Mouse (Mus musculus) MEL (cell line): ENCODE results near the gene Ubtd2. TPM values are rescaled to one million over a fixed set of nuclear protein-coding genes. Genes with fewer than 3 reads are reported as not detected.
A peak's percentile ranks its signal among the peaks of the same experiment; 100 is the strongest.

ENCODE experiments used
- DNase-seq: peaks from one replicate; pipeline ENCODE4 v3.0.0; 2011; ENCODE audit warnings: low read depth, low spot score
- H3K27ac ChIP-seq: 2 replicates; pipeline ENCODE4 v1.5.1; 2012; ENCODE audit warnings: low read depth, mild to moderate bottlenecking, control low read depth, low read length, moderate library complexity; ENCODE audit not compliant: control insufficient read depth
- H3K27me3 ChIP-seq, 2 experiments: fragments of 150-350 bp in 1 of 2; sonication (generic) in 1 of 2; 2 replicates each; pipeline ENCODE4 v1.6.1; 2012; ENCODE audit warnings: low read length in 2 of 2, mild to moderate bottlenecking in 2 of 2, improper control_type of control experiment in 1 of 2, moderate library complexity in 1 of 2; ENCODE audit not compliant: insufficient read depth in 2 of 2, control insufficient read depth in 1 of 2
- H3K36me3 ChIP-seq, 2 experiments: 2 replicates each; pipeline ENCODE4 v1.6.1; 2012 to 2014; ENCODE audit warnings: low read length in 2 of 2, improper control_type of control experiment in 1 of 2, inconsistent platforms in 1 of 2, mild to moderate bottlenecking in 1 of 2; ENCODE audit not compliant: insufficient read depth in 2 of 2, control insufficient read depth in 1 of 2
- H3K4me1 ChIP-seq, 2 experiments: fragments of 150-350 bp in 1 of 2; sonication (generic) in 1 of 2; 2 replicates each; pipeline ENCODE4 v1.6.1; 2012; ENCODE audit warnings: low read length in 2 of 2, improper control_type of control experiment in 1 of 2, mild to moderate bottlenecking in 1 of 2; ENCODE audit not compliant: insufficient read depth in 2 of 2, control insufficient read depth in 1 of 2
- H3K4me3 ChIP-seq, 2 experiments: fragments of 150-350 bp in 1 of 2; sonication (generic) in 1 of 2; 2 replicates each; pipeline ENCODE4 v1.5.1; 2012; ENCODE audit warnings: low read depth in 2 of 2, low read length in 2 of 2, mild to moderate bottlenecking in 2 of 2, moderate library complexity in 2 of 2, control low read depth in 1 of 2, improper control_type of control experiment in 1 of 2; ENCODE audit not compliant: control insufficient read depth in 1 of 2, insufficient read depth in 1 of 2
- H3K79me2 ChIP-seq: 2 replicates; pipeline ENCODE4 v1.6.1; 2012; ENCODE audit warnings: mild to moderate bottlenecking, low read length, moderate library complexity; ENCODE audit not compliant: control insufficient read depth, poor library complexity, insufficient read depth
- H3K9ac ChIP-seq: 2 replicates; pipeline ENCODE4 v1.6.1; 2012; ENCODE audit warnings: low read depth, mild to moderate bottlenecking, control low read depth, low read length, moderate library complexity; ENCODE audit not compliant: control insufficient read depth, poor library complexity, severe bottlenecking
- H3K9me3 ChIP-seq: fragments of 150-350 bp; sonication (generic); replicated peaks from 2 replicates; pipeline ENCODE4 v1.6.1; 2012; ENCODE audit warnings: mild to moderate bottlenecking, low read length, improper control_type of control experiment, moderate library complexity; ENCODE audit not compliant: insufficient read depth
- BHLHE40 ChIP-seq: IDR thresholded peaks from 2 replicates; pipeline ENCODE4 v1.6.1; 2012; ENCODE audit warnings: low read depth, mild to moderate bottlenecking, inconsistent platforms, low read length, improper control_type of control experiment, borderline replicate concordance
- CHD1 ChIP-seq: IDR thresholded peaks from 2 replicates; pipeline ENCODE4 v1.6.1; 2012; ENCODE audit warnings: low read depth, mild to moderate bottlenecking, inconsistent platforms, low read length, improper control_type of control experiment
- CHD2 ChIP-seq: IDR thresholded peaks from 2 replicates; pipeline ENCODE4 v1.6.1; 2011; ENCODE audit warnings: low read length, improper control_type of control experiment
- CTCF ChIP-seq, 3 experiments: IDR thresholded peaks in 2 of 3; conservative IDR thresholded peaks in 1 of 3; 2 replicates each; pipeline ENCODE4 v1.5.1; 2011 to 2012; ENCODE audit warnings: low read length in 3 of 3, low read depth in 2 of 3, mild to moderate bottlenecking in 2 of 3, improper control_type of control experiment in 1 of 3, inconsistent platforms in 1 of 3, mixed read lengths in 1 of 3, moderate library complexity in 1 of 3; ENCODE audit not compliant: control insufficient read depth in 1 of 3, insufficient read depth in 1 of 3, poor library complexity in 1 of 3, severe bottlenecking in 1 of 3
- E2F4 ChIP-seq: IDR thresholded peaks from 2 replicates; pipeline ENCODE4 v1.6.1; 2011; ENCODE audit warnings: low read depth, low read length, improper control_type of control experiment, borderline replicate concordance
- ELF1 ChIP-seq: IDR thresholded peaks from 2 replicates; pipeline ENCODE4 v1.6.1; 2014; ENCODE audit warnings: low read depth, mild to moderate bottlenecking, inconsistent platforms, low read length, improper control_type of control experiment, moderate library complexity
- EP300 ChIP-seq, 2 experiments: IDR thresholded peaks; 2 replicates each; pipeline ENCODE4 v1.6.1; 2011; ENCODE audit warnings: improper control_type of control experiment in 2 of 2, low read length in 2 of 2, low read depth in 1 of 2, mild to moderate bottlenecking in 1 of 2
- ETS1 ChIP-seq: IDR thresholded peaks from 2 replicates; pipeline ENCODE4 v1.6.1; 2012; ENCODE audit warnings: low read depth, mild to moderate bottlenecking, inconsistent platforms, low read length, improper control_type of control experiment, moderate library complexity
- GABPA ChIP-seq: IDR thresholded peaks from 2 replicates; pipeline ENCODE4 v1.6.1; 2012; ENCODE audit warnings: low read depth, mild to moderate bottlenecking, inconsistent platforms, low read length, improper control_type of control experiment, moderate library complexity
- GATA1 ChIP-seq: IDR thresholded peaks from 2 replicates; pipeline ENCODE4 v1.6.1; 2011; ENCODE audit warnings: low read depth, low read length, improper control_type of control experiment
- MAFK ChIP-seq: IDR thresholded peaks from 2 replicates; pipeline ENCODE4 v1.6.1; 2011; ENCODE audit warnings: low read depth, mild to moderate bottlenecking, low read length, improper control_type of control experiment, borderline replicate concordance
- MAX ChIP-seq: IDR thresholded peaks from 2 replicates; pipeline ENCODE4 v1.6.1; 2011; ENCODE audit warnings: low read length, improper control_type of control experiment
- MAZ ChIP-seq: IDR thresholded peaks from 2 replicates; pipeline ENCODE4 v1.6.1; 2012; ENCODE audit warnings: low read depth, mild to moderate bottlenecking, inconsistent platforms, low read length, improper control_type of control experiment
- MXI1 ChIP-seq: IDR thresholded peaks from 2 replicates; pipeline ENCODE4 v1.6.1; 2011; ENCODE audit warnings: mild to moderate bottlenecking, low read depth, low read length, improper control_type of control experiment
- MYB ChIP-seq: IDR thresholded peaks from 2 replicates; pipeline ENCODE4 v1.6.1; 2011; ENCODE audit warnings: mild to moderate bottlenecking, low read depth, low read length, improper control_type of control experiment
- MYC ChIP-seq: IDR thresholded peaks from 2 replicates; pipeline ENCODE4 v1.6.1; 2011; ENCODE audit warnings: low read depth, mild to moderate bottlenecking, low read length, improper control_type of control experiment, moderate library complexity
- NELFE ChIP-seq: IDR thresholded peaks from 2 replicates; pipeline ENCODE4 v1.6.1; 2011; ENCODE audit warnings: low read depth, low read length, improper control_type of control experiment
- POLR2AphosphoS2 ChIP-seq: IDR thresholded peaks from 2 replicates; pipeline ENCODE4 v1.6.1; 2011; ENCODE audit warnings: low read length, improper control_type of control experiment
- POLR2AphosphoS5 ChIP-seq: IDR thresholded peaks from 2 replicates; pipeline ENCODE4 v1.6.1; 2012; ENCODE audit warnings: low read depth, borderline replicate concordance, mild to moderate bottlenecking, inconsistent platforms, low read length, moderate library complexity, mixed read lengths
- RAD21 ChIP-seq: IDR thresholded peaks from 2 replicates; pipeline ENCODE4 v1.6.1; 2011; ENCODE audit warnings: mild to moderate bottlenecking, low read depth, low read length, improper control_type of control experiment
- RCOR1 ChIP-seq: IDR thresholded peaks from 2 replicates; pipeline ENCODE4 v1.6.1; 2012; ENCODE audit warnings: low read depth, mild to moderate bottlenecking, inconsistent platforms, low read length, improper control_type of control experiment
- SIN3A ChIP-seq: IDR thresholded peaks from 2 replicates; pipeline ENCODE4 v1.6.1; 2012; ENCODE audit warnings: low read length, improper control_type of control experiment, inconsistent platforms
- TBP ChIP-seq: IDR thresholded peaks from 2 replicates; pipeline ENCODE4 v1.8.0; 2011; ENCODE audit warnings: low read depth, low read length, improper control_type of control experiment
- ZC3H11A ChIP-seq: IDR thresholded peaks from 2 replicates; pipeline ENCODE4 v1.6.1; 2012; ENCODE audit warnings: low read depth, mild to moderate bottlenecking, inconsistent platforms, low read length, improper control_type of control experiment
- ZNF384 ChIP-seq: IDR thresholded peaks from 2 replicates; pipeline ENCODE4 v1.6.1; 2012; ENCODE audit warnings: low read depth, mild to moderate bottlenecking, inconsistent platforms, low read length, improper control_type of control experiment
- polyA plus RNA-seq, 2 experiments: library from polyadenylated mRNA; stranded (reverse) in 1 of 2; unstranded in 1 of 2; fragments of >175 nt in 1 of 2; fragments of >200 nt in 1 of 2; gene quantifications; 2 replicates each; pipeline versions ENCODE4 v1.2.1 to v1.2.4; 2012; ENCODE audit warnings: low replicate concordance in 2 of 2, low read depth in 1 of 2; ENCODE audit not compliant: insufficient read length in 2 of 2, insufficient read depth in 1 of 2, missing spikeins in 1 of 2
- total RNA-seq: library from RNA; depleted of rRNA; stranded (reverse); fragments of 300-350 nt; gene quantifications from 2 replicates; pipeline ENCODE4 v1.2.3, GENCODE M21; 2012

Gene Ubtd2
- total and polyA plus RNA-seq, 3 experiments = 25.7 to 28.7 TPM; not detected in 1

- H3K4me1 ChIP-seq = peaks cover 0 to 3% of the 10 kb centered on the region in 2 experiments; a peak in 1 of 4 replicates
- TF ChIP-seq GATA1 (no peak), MAFK (no peak), CHD2 (no peak), POLR2AphosphoS5 (no peak), MYC (no peak), MAX (no peak), CTCF (IDR thresholded peaks at IDR 0.05 in 2 of 3, conservative IDR thresholded peaks at IDR 0.05 in 1 of 3; ENCODE audit: control insufficient read depth in 1 of 3, insufficient read depth in 1 of 3, low read depth in 2 of 3, low read length in 3 of 3, poor library complexity in 1 of 3, severe bottlenecking in 1 of 3) (no peak), RAD21 (no peak), SIN3A (no peak), TBP (no peak), NELFE (no peak)
- H3K27ac ChIP-seq = no peak overlapping the region
- no peak overlapping the region for H3K4me3 ChIP-seq
- no peaks in the 10 kb centered on the region for H3K79me2 ChIP-seq
- no peaks in the 10 kb centered on the region for H3K27me3 ChIP-seq
- H3K36me3 ChIP-seq = peaks cover 1 to 7% of the 10 kb centered on the region in 2 experiments; a peak in 2 of 4 replicates
- no peaks in the 10 kb centered on the region for H3K9me3 ChIP-seq
- no peak for DNase-seq
- H3K9ac ChIP-seq = no peak overlapping the region
Observed at GRCm38 (mm10) chr11:32518770-32519169, 63.6 kb downstream of the Ubtd2 start.

- H3K9me3 ChIP-seq = no peaks in the 10 kb centered on the region
- no peak for DNase-seq
- no peaks in the 10 kb centered on the region for H3K79me2 ChIP-seq
- H3K36me3 ChIP-seq = peaks cover 1 to 7% of the 10 kb centered on the region in 2 experiments; a peak in 2 of 4 replicates
- no peak overlapping the region for H3K27ac ChIP-seq
- H3K27me3 ChIP-seq = no peaks in the 10 kb centered on the region
- peaks cover 0 to 3% of the 10 kb centered on the region in 2 experiments; a peak in 1 of 4 replicates for H3K4me1 ChIP-seq
- no peak overlapping the region for H3K4me3 ChIP-seq
- TF ChIP-seq BHLHE40 (no peak), GATA1 (0 out of 2 replicates have a peak, but pooled peaks have one; percentile 33), EP300 (IDR thresholded peaks at IDR 0.05; ENCODE audit: low read depth in 1 of 2, low read length in 2 of 2) (peak in 1 of 2 experiments; percentile 24; a peak in 1 of 4 replicates)
- H3K9ac ChIP-seq = no peak overlapping the region
Observed at GRCm38 (mm10) chr11:32519354-32519753, 64.2 kb downstream of the Ubtd2 start.

- Histone ChIP-seq H3K4me1 (peaks cover 0 to 3% of the 10 kb centered on the region in 2 experiments; a peak in 1 of 4 replicates), H3K4me3 (no peak overlapping the region), H3K36me3 (peaks cover 1 to 7% of the 10 kb centered on the region in 2 experiments; a peak in 2 of 4 replicates), H3K27me3 (no peaks in the 10 kb centered on the region)
- TF ChIP-seq MAZ (no peak), MAFK (no peak), ZC3H11A (no peak), E2F4 (no peak), RCOR1 (no peak), CHD1 (no peak), MYB (no peak), MXI1 (no peak), TBP (no peak), ETS1 (no peak), GATA1 (no peak), POLR2AphosphoS5 (no peak), EP300 (IDR thresholded peaks at IDR 0.05; ENCODE audit: low read depth in 1 of 2, low read length in 2 of 2) (no peak), POLR2AphosphoS2 (no peak), ELF1 (no peak), GABPA (no peak), ZNF384 (no peak)
- TF ChIP-seq, all 39 proteins: peak for 0
- no peak overlapping the region for H3K27ac ChIP-seq
- H3K9ac ChIP-seq = no peak overlapping the region
- H3K9me3 ChIP-seq = no peaks in the 10 kb centered on the region
- DNase-seq = no peak
- no peaks in the 10 kb centered on the region for H3K79me2 ChIP-seq
Observed at GRCm38 (mm10) chr11:32521246-32521645, 66.1 kb downstream of the Ubtd2 start.
